Mouse (Mus musculus) small intestine, adult 2 months (tissue): ENCODE results near the gene Cdc42. TPM values are rescaled to one million over a fixed set of nuclear protein-coding genes. Genes with fewer than 3 reads are reported as not detected.
A peak's percentile ranks its signal among the peaks of the same experiment; 100 is the strongest.

Source experiments
- H3K27ac ChIP-seq: fragments of 200-500 bp; 2 replicates; pipeline ENCODE4 v1.5.1; 2012; ENCODE audit warnings: low read depth, low read length, control low read depth, inconsistent platforms; ENCODE audit not compliant: insufficient read depth
- H3K27me3 ChIP-seq: fragments of 200-500 bp; 2 replicates; pipeline ENCODE4 v1.6.1; 2012; ENCODE audit warnings: mild to moderate bottlenecking, moderate library complexity, low read length, inconsistent platforms; ENCODE audit not compliant: control insufficient read depth, insufficient read depth
- H3K36me3 ChIP-seq: fragments of 200-500 bp; 2 replicates; pipeline ENCODE4 v1.6.1; 2012; ENCODE audit warnings: mild to moderate bottlenecking, low read length, control low read depth, inconsistent platforms; ENCODE audit not compliant: control insufficient read depth, insufficient read depth
- H3K4me1 ChIP-seq: fragments of 200-500 bp; 2 replicates; pipeline ENCODE4 v1.6.1; 2012; ENCODE audit warnings: low read length, inconsistent platforms, mixed read lengths; ENCODE audit not compliant: control insufficient read depth, insufficient read depth, insufficient read length
- H3K4me3 ChIP-seq: fragments of 200-500 bp; 2 replicates; pipeline ENCODE4 v1.5.1; 2012; ENCODE audit warnings: low read depth, mild to moderate bottlenecking, control low read depth, inconsistent platforms, low read length, moderate library complexity
- CTCF ChIP-seq: fragments of 200-500 bp; IDR thresholded peaks from 2 replicates; pipeline ENCODE4 v1.5.1; 2012; ENCODE audit warnings: low read depth, mild to moderate bottlenecking, control low read depth, inconsistent platforms, low read length, moderate library complexity, mixed read lengths; ENCODE audit not compliant: insufficient replicate concordance, insufficient read length; ENCODE audit errors: extremely low read depth
- POLR2A ChIP-seq: fragments of 200-500 bp; IDR thresholded peaks from 2 replicates; pipeline ENCODE4 v1.6.1; 2012; ENCODE audit warnings: low read depth, mild to moderate bottlenecking, control low read depth, inconsistent platforms, low read length, moderate library complexity
- WGBS: fragments of 180-500 bp; shearing (Covaris S2); methylation state at CpG from one replicate; pipeline ENCODE4 v1.1.7; 2018; 5-methylcytosine and 5-hydroxymethylcytosine counted together
- polyA plus RNA-seq: library from polyadenylated mRNA; depleted of rRNA; stranded (reverse); fragments of >200 nt; gene quantifications from 2 replicates; pipeline ENCODE4 v1.2.3, GENCODE M21; 2012

Cdc42 gene
- polyA plus RNA-seq, 1 experiment: 25.9 TPM

GRCm38 (mm10) chr4:137336468-137336867 lies 21.1 kb downstream of the Cdc42 start:
- Histone ChIP-seq H3K4me3 (no peak overlapping the region), H3K4me1 (peaks cover 8% of the 10 kb centered on the region; the same call in 1 of the 2 replicates), H3K27me3 (no peaks in the 10 kb centered on the region), H3K36me3 (peaks cover 37% of the 10 kb centered on the region), H3K27ac (no peak overlapping the region)
- TF ChIP-seq CTCF: no peak
- no peak for TF ChIP-seq POLR2A
- 82% methylated on average over 5 of the region's 5 CpGs for WGBS

GRCm38 (mm10) chr4:137332051-137332450 lies 25.5 kb downstream of the Cdc42 start:
- H3K4me3 ChIP-seq: no peak overlapping the region
- no peak for TF ChIP-seq POLR2A
- TF ChIP-seq CTCF: no peak
- H3K4me1 ChIP-seq: 0 out of 2 replicates have a peak, but pooled peaks cover 3% of the 10 kb centered on the region
- no peak overlapping the region for H3K27ac ChIP-seq
- H3K36me3 ChIP-seq: peaks cover 60% of the 10 kb centered on the region
- no peaks in the 10 kb centered on the region for H3K27me3 ChIP-seq

DNA sequence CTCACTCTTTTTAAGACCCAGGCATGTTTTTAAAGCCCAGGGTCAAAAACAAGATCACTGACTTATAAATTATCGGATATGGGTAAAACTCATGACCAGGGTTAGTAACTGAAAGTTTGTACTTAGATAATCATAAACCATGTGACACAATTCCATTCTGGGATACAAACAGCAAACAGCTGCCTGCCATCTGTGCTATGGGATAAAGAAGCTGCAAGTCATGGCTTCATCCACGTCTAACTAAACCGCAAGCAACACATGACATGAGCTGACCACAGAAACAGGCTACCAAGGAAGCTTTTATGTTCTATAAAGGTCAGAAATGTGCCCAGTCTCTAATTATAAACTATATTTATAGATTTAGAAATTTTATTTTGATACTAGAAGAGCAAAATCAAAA lies 31.0 kb downstream of the Cdc42 start:
- TF ChIP-seq CTCF: no peak
- no peak for TF ChIP-seq POLR2A
- peaks cover 58% of the 10 kb centered on the region for H3K36me3 ChIP-seq
- no peak overlapping the region for H3K27ac ChIP-seq
- H3K4me1 ChIP-seq: no peaks in the 10 kb centered on the region
- H3K4me3 ChIP-seq: no peak overlapping the region
- 72% methylated on average over 3 of the region's 3 CpGs for WGBS
- H3K27me3 ChIP-seq: no peaks in the 10 kb centered on the region

DNA sequence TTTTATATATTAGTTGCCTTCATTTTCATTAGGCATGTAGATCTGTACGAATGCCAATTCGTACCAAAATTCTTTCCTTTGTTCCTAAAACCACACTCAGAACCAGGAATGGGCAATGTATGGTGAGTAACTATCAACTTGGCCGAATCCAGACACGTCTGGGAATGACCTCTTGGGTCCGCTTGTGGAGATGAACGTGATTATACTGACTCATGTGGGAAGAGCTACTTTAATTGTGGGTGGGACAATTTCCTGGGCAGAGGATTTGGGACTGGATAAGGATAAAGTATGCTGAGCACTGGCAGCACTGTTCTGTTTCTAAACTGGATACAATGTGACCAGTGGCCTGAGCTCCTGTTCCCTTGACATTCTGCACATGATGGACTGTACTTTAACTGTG lies 32.6 kb downstream of the Cdc42 start:
- H3K27me3 ChIP-seq: no peaks in the 10 kb centered on the region
- WGBS: 80% methylated on average over 6 of the region's 6 CpGs
- H3K4me3 ChIP-seq: no peak overlapping the region
- H3K27ac ChIP-seq: no peak overlapping the region
- TF ChIP-seq POLR2A (no peak), CTCF (no peak)
- H3K36me3 ChIP-seq: peaks cover 66% of the 10 kb centered on the region
- H3K4me1 ChIP-seq: no peaks in the 10 kb centered on the region

GRCm38 (mm10) chr4:137316027-137316770 lies 41.3 kb downstream of the Cdc42 start:
- Histone ChIP-seq H3K4me1 (no peaks in the 10 kb centered on the region), H3K36me3 (peaks cover 36% of the 10 kb centered on the region), H3K4me3 (no peak overlapping the region), H3K27me3 (no peaks in the 10 kb centered on the region), H3K27ac (no peak overlapping the region)
- WGBS: 79% methylated on average over 4 of the region's 4 CpGs
- TF ChIP-seq CTCF (peak; percentile 13; the same call in 1 of the 2 replicates), POLR2A (no peak)

- Histone ChIP-seq H3K4me3 (no peak overlapping the region), H3K27me3 (no peaks in the 10 kb centered on the region), H3K36me3 (peaks cover 30% of the 10 kb centered on the region), H3K27ac (no peak overlapping the region), H3K4me1 (no peaks in the 10 kb centered on the region)
- TF ChIP-seq POLR2A: no peak
- no peak for TF ChIP-seq CTCF
- 91% methylated on average over 2 of the region's 2 CpGs for WGBS
These were observed 42.5 kb downstream of the Cdc42 start for GRCm38 (mm10) chr4:137315061-137315460.

DNA sequence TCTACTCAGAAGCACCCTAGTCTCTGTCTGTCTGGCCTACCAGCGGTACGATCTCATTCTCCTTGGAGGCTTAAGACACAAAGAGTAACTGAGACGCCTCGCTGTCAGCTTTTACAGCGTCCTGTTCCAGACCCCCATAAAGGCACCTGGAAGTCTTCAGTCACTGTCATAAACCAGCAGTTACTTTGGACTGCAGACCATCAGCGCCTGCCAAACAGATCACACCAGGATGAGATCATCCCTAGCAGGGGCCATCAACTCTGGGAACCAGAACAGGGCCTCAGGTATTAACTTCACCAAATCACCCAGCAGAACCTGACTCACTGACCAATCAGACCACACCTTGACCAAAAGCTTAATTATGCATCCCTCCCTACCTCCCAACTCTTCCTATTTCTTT lies 43.0 kb downstream of the Cdc42 start:
- H3K4me1 ChIP-seq: no peaks in the 10 kb centered on the region
- TF ChIP-seq CTCF (no peak), POLR2A (no peak)
- no peak overlapping the region for H3K27ac ChIP-seq
- H3K4me3 ChIP-seq: no peak overlapping the region
- no peaks in the 10 kb centered on the region for H3K27me3 ChIP-seq
- WGBS: 61% methylated on average over 6 of the region's 6 CpGs
- H3K36me3 ChIP-seq: peaks cover 27% of the 10 kb centered on the region

- TF ChIP-seq CTCF (no peak), POLR2A (no peak)
- Histone ChIP-seq H3K36me3 (peaks cover 19% of the 10 kb centered on the region), H3K27ac (no peak overlapping the region), H3K27me3 (no peaks in the 10 kb centered on the region), H3K4me1 (no peaks in the 10 kb centered on the region), H3K4me3 (no peak overlapping the region)
- 29% methylated on average over 2 of the region's 2 CpGs for WGBS
These were observed 44.0 kb downstream of the Cdc42 start for GRCm38 (mm10) chr4:137313511-137313910.
